Mouse (Mus musculus): ENCODE data around the gene Psmd3.
A peak's percentile ranks its signal among the peaks of the same experiment; 100 is the strongest.
"Not testable (repeated sequence)": the region's sequence is repeated elsewhere in the genome, so short reads cannot be mapped to it uniquely, and the experiment has no call there.

GRCm38 (mm10) chr11:98712009-98712408 lies 29.7 kb downstream of the Psmd3 start:
- TF ChIP-seq CTCF (IDR thresholded peaks at IDR 0.05; ENCODE audit: low read depth): peak; percentile 51
- TF ChIP-seq EP300 (IDR thresholded peaks at IDR 0.05; ENCODE audit: low read depth): not testable (repeated sequence)

All from heart, postnatal 0 days (tissue).